Mouse (Mus musculus): ENCODE measurements at regions not wholly inside any gene's neighbourhood (a gene's known extent, or its start where the extent isn't known, plus 50 kb on each side); places are given as distances from the start of the nearest gene placed in this dataset.
"Not testable (repeated sequence)": the region's sequence is repeated elsewhere in the genome, so short reads cannot be mapped to it uniquely, and the experiment has no call there.

DNA sequence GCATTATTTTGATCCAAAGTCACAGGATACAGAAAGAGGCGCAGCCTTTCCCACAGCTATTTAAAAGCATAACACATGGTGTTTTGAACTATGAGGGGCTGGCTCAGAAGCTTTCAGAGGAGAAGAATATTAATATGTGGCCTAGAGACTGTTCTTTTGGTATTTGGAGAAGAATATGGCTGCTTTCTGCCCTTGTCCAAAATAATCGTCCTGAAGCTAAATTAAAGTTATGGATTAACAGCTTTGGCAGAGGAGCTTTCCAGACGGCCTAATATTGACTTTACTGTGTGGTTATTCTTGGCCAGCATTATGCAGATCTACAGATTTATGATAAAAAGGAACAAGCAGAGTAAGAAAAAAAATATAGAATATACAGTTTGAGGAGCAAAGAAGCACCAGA, 222.4 kb upstream of the Tmprss15 start:
- DNase-seq (ENCODE audit: low spot score in 2 of 2): peak in 1 of 2 experiments; percentile 13

- DNase-seq (ENCODE audit: low spot score in 2 of 2): no peak
Measured at GRCm38 (mm10) chr16:79312702-79313101, 221.8 kb upstream of the Tmprss15 start.

DNA sequence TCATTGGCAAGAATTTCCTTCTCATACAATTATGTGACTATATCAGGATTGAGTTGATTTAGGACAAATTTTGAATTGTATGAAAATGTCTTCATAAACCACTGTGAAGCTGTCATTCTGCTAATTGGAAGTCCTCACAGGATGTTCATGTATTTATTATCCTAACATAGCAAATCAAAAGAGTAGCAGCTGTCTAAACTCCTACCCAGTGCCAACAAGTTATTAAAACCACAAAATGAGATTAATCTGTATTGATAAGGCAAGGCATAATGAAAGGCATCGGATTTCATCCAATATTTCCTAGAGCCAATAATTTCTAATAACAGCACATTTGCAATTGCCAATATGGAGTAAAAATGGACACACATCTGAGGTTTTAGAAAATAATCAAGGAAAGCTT, 217.6 kb upstream of the Tmprss15 start:
- DNase-seq (ENCODE audit: low spot score in 2 of 2): peak in 1 of 2 experiments; percentile 35

GRCm38 (mm10) chr16:79296621-79297020, 205.7 kb upstream of the Tmprss15 start:
- not testable (repeated sequence) for DNase-seq (ENCODE audit: low spot score in 2 of 2)

DNA sequence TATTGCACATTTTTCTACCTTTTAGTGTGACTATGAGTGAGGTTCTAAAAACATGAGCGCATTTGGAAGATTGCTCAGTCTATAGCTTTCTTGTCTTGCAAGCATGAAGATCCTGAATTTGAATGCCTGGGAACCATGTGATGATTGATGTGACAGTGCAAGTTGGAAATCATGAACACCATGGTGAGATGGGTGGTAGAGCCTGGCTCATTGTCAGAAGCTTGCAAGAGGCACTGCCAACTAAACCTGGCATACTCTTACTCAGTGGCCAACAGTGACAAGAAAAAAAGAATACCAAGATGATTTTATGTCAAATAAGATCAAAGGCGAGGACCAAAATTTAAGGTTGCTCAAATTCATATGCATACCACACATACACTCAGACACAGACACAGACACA, 188.1 kb upstream of the Tmprss15 start:
- DNase-seq (ENCODE audit: low spot score in 2 of 2): no peak

- no peak for DNase-seq (ENCODE audit: low spot score in 2 of 2)
Measured at GRCm38 (mm10) chr16:79256525-79256924, 165.6 kb upstream of the Tmprss15 start.

GRCm38 (mm10) chr16:79256084-79256483, 165.2 kb upstream of the Tmprss15 start:
- no peak for DNase-seq (ENCODE audit: low spot score in 2 of 2)

DNA sequence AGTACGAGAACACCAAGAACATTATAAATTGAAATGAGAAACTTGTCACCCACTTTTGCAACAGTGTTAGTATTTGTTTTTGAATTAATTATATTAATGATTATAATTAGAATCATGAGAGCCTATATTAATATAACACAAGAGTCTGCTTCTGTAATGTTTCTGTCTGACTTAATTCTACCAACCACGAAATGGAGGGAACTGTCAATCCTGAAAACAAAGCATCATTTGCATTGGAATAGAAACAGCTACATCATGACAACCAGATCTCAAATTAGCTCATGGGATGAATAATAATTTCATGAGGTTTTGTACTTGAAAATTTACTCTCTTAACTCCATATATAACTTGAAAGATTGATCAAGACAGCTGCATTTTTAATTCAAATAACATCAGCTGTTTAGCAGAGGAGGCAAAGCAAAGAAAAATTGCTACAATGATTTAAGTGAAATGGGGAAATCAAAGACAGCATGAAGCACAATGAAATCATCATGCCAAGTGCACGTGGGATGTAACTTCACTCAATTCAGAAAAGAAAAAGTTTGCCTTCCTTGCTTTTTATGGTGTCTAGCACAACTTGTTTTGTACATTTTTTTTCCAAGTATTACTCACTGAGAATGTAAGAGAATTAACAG, 150.1 kb upstream of the Tmprss15 start:
- peak in 1 of 2 experiments; percentile 10 for DNase-seq (ENCODE audit: low spot score in 2 of 2)

DNA sequence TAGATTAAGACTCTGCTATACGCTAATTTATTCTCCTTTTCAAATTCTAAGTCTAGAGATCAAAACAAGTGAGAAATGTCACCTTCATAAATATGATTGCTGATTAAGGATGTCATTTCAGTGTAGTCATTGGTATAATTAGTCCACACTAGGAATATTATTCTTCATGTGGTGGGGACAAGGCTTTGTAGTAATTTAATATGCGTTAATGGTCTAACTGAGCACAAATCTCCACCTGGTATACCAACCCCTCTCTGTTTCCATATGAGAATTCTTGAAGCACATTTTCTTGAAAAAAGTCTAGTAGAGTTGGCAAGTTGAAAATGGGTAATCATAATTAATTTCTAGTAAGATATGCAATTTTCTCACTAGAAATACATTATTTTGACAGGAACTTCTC, 149.3 kb upstream of the Tmprss15 start:
- no peak for DNase-seq (ENCODE audit: low spot score in 2 of 2)

GRCm38 (mm10) chr16:79191196-79191595, 100.3 kb upstream of the Tmprss15 start:
- DNase-seq (ENCODE audit: low spot score in 2 of 2): no peak

- peak; percentile 2 to 61 for DNase-seq (ENCODE audit: low spot score in 2 of 2)
Measured at GRCm38 (mm10) chr16:79186471-79186870, 95.6 kb upstream of the Tmprss15 start.

GRCm38 (mm10) chr16:79182474-79182873, 91.6 kb upstream of the Tmprss15 start:
- DNase-seq (ENCODE audit: low spot score in 2 of 2): peak; percentile 2 to 22

DNA sequence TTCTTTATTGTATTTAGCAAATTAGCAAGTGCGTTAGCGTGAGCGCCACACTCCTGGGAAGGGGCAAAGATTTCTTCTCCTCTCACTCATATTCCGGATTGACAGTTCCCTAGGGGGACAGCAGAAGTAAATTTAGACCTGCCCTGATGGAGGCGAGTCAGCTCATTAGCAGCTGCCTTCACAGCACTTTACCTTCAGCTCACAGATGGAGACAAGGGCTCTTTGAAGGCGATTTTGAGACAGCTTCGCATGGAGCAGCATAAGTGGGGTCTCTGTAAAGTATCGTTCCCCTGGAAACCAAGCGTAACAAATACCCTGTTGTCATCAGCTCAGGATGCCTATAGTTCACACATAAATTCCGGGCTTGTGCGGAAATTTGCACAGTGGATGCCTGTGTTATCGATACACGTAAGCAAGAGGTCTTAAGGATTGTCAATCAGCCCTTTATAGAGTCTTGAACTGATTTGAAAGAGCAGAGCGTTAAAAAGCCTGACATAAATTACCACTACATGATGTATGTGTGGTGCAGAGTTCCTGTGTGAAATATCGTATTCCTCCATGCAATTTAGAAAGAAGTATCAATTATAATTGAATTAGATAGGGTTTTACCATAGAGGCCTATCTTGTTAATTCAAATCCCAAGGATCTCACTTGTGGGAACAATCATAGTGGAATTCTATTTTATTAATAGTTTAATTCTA, 86.6 kb upstream of the Tmprss15 start:
- no peak for DNase-seq (ENCODE audit: low spot score in 2 of 2)

DNA sequence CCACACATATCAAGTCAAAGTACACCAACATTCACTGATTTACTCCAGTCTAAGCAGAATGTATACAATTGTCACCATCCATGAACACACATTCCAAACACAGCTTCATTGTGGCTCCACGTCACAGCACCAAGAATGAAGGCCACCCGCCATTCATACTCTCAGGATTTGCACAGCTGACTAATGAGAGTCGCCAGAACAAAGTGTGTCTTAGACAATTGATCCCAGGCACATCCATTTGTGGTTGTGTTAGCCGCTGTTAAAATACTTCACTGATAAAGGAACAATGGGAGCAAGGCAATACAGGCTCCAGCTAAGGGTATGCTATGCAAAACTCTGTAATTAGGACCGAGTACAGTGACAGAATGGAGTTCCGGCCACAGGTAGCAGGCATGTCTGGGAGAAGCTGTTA, 85.9 kb upstream of the Tmprss15 start:
- no peak for DNase-seq (ENCODE audit: low spot score in 2 of 2)

DNA sequence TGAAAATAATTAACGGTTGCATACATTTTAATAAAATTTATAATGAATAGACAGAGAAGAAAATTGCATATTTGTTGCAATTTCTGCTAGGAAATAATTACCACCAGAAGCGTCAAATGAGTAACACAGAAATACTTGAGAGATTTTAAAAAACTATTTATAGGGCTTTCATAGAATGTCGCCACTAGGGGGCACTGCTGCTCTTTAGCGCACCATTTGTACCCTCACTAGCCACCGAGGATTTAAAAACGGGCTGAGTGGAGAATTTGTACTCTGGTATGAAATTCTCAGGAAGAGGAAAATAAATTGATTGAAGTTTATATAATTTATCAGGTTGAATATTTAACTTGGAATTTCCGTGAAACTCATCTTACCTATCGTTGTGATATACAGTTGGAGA, 77.3 kb upstream of the Tmprss15 start:
- peak; percentile 54 to 84 for DNase-seq (ENCODE audit: low spot score in 2 of 2)

- no peak for DNase-seq (ENCODE audit: low spot score in 2 of 2)
Measured at GRCm38 (mm10) chr16:79142813-79143212, 51.9 kb upstream of the Tmprss15 start.

Data from layer of hippocampus, adult 18-20 months (tissue).